Mouse (Mus musculus) layer of hippocampus, postnatal 10 days (tissue): Measurements from ENCODE around the gene Swsap1. TPM values are rescaled to one million over a fixed set of nuclear protein-coding genes. Genes with fewer than 3 reads are reported as not detected.

Source experiments
- DNase-seq, 2 experiments: peaks; one replicate each; pipeline ENCODE4 v3.0.0; 2021; ENCODE audit warnings: low spot score in 2 of 2
- total RNA-seq, 2 experiments: library from RNA; stranded (reverse); gene quantifications; 2 replicates each; pipeline ENCODE4 v1.2.3; 2021

Gene Swsap1
- total RNA-seq, 2 experiments from 2014 or later: 13.5 to 14.5 TPM

DNA sequence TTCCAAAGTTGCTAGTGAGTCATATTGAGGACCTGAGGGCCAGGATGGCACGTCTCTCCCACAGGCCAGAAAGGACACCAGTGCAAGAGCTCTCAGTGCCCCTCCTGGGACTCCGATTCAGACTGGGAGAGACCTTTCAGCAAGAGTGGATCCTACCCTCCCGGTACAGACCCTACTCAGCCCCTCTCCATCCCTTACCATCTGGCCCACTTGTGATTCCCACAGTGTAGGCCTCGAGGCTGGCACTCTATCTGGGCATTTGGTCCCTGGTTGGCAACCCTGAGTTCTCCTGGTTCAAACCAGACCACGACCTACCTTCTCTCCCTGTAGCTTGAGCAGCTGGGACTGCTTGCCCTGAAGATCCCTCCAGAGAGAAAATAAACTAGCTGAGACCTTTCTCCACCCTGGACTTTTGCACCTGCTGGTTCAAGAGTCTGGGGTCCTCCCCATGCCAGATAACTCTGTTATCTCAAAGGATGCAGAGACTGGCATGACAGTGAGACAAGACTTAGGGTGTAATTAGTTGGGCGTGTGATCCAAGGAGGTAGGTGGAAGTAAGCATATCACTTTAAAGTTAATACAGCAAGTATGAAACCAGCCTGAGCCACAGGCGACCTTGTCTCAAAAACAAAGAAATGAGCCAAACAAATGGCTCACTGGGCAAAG is 20.0 kb upstream of the Swsap1 start:
- DNase-seq: no peak

DNA sequence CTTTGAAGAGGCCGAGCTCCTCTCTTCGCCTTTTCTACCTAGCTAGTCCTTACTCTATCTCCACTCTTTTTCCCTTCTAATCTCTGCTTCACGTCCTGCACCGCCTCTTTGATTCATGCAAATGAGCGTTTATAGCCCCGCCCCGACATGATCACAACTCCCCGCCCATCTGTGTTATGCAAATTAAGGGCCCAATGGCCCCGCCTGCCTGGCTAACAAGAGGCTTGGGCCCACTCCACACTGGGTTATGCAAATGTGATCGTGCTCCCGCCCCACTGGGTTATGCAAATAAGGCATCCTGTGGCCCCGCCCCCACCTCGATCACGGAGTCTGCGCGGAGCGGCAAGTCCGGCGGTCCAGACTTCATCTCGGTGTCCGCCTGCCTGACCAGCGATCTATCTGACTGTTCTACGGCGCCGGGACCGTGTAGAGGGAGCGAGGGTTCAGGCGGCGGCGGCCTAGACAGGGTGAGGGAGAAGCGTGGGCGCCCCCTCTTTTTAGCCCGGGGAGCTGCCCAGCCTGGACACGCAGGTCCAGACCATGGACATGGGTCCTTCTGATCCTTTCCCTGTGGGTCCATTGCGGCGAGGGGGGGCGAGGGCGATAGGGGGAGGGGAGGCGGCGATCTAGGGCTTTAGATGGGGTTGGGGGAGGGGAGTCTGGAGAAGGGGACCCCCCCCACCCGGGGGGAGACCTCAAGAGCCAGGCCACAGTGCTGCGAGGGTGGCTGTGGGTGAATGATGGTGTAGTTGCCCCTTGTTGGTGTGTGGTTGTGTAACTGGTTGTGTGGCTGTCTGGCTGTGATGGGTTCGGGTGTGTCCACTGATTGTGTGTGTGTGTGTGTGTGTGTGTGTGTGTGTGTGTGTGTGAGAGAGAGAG is 18.6 kb upstream of the Swsap1 start, which contains the start of gene Plppr2:
TSS of gene Plppr2 (plus strand) at position 342 of the 879 bp plus-strand sequence.
- peak; percentile 96 to 97 for DNase-seq

DNA sequence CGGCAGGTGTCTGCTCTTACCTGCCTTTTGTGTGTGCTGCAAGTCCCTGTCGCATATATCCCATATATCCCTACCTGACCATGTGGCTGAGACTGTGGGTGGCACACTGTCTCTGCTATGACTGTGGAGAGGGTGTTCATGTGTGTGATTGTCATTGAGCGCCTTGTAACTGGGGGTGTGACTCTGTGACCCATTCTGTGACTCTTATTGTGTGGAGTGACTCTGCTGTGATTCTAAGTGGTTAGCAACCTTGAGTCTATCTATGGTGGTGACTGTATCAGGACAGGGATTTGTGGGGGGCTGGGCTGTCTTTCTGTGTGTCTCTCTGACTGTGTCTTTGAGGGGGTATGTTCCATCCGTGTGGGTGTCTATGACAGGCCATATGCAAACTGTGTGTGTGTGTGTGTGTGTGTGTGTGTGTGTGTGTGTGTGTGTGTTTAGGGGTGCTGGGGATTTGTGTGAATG is 17.8 kb upstream of the Swsap1 start:
- DNase-seq: peak in 1 of 2 experiments; percentile 38

DNA sequence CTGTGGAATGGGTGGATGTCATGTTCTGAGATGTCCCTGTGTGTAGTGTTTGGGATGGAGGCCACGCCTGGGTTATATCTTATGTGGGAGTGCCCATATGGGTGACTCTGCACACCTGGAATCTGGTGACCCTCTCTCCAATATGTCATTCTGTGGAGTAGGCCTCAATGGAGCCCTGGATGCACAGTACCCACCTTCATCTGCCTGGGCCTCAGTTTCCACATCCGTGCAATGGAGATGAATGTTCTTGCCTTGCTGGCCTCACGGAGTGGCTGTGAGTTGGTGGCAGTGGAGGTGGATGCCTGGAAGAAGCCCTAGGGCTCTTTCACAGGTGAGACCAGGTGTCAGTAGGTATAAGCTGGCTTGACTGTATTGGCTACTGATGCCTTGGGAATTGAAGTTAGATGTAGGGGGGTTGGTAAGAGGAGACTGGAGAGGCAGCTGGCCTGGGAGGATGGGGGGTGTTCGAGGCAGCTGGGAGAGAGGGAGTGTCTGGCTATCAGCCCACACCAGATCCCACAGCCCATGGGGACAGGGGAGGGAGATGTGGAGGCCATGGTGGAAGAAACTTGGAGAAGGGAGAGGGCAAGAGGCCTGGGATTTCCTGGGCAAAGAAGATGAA is 17.2 kb upstream of the Swsap1 start:
- DNase-seq: peak in 1 of 2 experiments; percentile 31

DNA sequence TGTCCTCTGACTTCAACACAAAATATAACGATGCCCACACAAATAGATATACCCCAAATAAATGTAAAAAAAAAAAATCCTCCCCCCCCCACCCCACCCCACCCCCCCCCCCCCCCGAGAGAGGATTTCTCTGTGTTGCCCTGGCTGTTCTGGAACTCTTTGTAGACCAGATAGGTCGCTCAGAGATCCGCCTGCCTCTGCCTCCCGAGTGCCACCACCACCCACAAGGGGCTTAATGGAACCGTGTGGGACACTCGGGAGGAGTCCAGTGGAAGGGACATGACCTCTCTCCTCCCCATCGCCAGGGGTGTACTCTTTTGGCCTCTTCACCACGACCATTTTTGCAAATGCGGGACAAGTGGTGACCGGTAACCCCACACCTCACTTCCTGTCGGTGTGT is 12.5 kb upstream of the Swsap1 start:
- DNase-seq: no peak

DNA sequence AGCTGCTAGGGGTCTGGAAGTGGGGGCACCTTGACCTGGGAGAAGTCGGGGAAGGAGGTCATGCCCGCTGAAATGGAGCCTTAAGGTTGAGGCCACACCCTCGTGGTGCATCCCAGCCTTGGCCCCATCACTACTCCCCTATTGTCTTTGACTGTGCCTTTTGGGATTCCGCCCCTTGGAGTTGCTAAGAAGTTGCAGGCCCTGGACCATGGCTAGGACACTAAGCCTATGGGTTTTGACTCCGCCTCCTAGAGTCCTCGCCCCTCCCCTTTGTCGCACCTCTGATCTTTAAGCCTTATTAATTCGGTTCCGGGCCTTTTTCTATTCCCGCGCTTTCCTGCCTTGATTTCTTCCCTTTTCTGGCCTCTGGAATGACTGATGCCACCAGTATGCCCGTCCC is 11.9 kb upstream of the Swsap1 start:
- DNase-seq: no peak

DNA sequence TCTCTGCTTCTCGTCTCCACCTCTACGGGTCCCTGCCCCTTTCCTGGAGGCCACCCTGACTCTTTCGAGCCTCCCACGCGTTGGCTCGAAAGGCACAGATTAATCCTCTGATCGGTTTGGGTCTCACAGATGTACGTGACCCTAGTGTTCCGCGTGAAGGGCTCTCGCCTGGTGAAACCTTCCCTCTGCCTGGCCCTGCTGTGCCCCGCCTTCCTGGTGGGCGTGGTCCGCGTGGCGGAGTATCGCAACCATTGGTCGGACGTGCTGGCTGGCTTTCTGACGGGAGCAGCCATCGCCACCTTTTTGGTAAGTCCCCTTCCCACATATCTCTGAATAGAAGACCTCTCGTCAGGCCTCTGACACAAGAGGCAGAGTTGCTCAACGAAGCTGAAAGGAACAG is 11.3 kb upstream of the Swsap1 start:
- no peak for DNase-seq

DNA sequence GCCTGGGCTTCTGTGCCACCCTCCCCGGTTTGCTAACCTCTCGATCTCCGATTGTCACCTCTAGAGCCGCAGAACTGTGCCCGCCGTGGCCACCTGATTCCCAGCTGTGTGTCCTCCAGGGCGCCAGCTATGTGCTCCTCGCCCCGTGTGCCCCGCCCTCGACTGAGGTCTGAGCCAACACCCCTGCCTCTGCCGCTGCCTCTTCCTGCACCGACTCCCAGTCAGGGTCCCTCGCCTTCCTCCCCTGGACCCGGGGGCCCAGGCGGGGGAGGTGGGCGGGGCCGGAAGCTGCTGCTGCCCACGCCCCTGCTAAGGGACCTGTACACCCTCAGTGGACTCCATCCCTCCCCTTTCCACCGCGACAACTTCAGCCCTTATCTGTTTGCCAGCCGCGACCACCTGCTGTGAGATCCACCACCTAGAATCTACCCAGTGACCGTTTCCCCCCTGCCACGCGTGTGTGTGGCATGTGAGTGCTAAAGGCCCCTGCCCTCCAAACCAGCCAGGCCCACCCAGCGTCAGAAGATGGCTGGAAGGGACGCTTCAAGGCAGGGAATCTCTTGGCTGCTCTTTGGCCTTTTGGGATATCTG is 7.9 kb upstream of the Swsap1 start:
- DNase-seq: no peak

DNA sequence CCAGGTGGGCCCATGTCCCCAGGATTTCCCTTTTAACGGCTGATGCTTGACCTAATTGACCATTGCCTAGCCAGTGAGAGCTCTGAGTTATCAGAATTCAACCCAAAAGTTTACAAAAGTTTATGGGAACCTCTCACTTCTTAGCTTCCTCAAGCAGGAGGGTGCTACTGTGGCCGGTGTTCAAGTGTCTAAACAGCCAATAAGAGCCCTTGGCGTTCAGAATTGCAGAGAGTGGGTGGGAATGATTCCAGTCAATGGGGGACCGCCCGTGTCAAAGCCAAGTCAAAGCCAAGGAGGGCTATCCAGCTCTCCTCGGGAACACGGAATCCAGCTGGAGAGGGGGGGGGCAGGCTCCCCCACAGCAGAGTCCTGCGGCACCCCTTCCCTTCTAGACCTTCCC is 7.4 kb upstream of the Swsap1 start:
- no peak for DNase-seq

DNA sequence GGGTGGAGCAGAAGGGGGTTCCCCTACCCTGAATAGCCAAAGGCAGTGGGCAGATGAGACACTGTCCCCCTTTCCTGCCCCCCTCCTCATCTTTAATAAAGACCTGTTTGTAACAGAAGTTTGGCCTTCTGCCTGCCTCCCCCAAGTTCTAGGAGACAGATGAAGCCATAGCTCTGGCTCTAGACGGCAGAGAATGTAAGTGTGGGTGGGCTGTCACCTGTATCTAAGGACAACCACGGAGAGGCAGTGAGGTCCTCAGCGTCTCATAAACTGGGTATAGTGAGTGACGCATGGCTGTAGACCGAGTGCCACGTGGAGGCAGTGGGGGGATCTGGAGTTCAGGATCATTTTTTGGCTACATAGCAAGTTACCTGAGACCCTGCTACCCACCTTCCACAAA is 6.8 kb upstream of the Swsap1 start:
- DNase-seq: peak in 1 of 2 experiments; percentile 47

DNA sequence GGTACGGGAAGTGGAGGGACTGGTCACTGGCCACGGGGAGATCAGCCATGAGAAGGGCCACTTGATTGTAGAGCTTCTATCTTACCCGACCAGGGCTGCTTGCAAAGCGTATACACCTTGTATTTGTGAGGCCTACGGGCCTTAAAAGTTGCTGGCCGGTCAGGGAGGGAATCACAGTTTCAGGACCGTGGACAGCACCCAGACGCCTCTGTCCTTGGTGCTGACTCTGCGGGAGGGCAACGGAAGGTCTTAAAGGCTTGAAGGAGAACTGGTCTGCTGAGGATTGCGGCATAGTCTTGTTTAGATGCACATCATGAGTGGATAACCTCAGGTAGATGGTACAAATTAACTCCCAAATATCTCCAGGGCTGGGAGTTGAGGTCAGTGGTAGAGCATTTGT is 5.2 kb upstream of the Swsap1 start:
- peak; percentile 68 to 70 for DNase-seq

DNA sequence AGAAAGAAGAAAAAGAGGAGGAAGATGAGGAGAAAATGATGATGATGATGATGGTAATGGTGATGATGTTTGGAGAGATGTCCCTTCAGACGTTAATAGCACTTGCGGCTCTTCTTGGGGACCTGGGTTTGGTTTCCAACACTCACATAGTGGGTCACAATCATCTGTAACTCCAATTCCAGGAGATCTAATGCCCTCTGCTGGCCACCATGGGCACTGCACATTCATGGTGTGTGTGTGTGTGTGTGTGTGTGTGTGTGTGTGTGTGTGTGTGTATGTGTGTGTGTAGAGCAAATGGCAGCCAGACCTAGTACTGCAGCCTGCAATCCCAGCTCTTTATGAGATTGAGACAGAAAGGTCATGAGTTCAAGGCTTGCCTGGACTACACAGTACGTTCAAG is 3.6 kb upstream of the Swsap1 start:
- DNase-seq: no peak

DNA sequence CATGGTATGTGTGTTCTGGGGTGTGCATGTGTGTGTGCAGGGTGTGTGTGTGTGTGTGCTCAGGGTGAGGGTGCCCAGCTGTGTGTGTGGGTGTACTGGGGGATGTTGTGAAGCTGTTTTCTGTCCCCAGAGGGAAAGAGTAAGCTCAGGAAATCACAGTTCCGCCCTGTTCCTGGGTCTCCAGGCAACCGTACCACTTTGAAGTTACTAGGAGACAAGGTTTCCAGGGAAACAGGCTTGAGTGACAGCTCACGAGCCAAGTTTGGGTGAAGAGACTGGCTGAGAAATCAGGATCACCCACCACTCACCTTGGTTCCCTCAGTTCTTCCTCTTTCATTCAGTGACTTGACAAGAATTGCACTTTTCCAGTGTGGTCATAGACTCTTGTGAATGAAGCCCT is 2.0 kb upstream of the Swsap1 start:
- peak; percentile 45 to 53 for DNase-seq

DNA sequence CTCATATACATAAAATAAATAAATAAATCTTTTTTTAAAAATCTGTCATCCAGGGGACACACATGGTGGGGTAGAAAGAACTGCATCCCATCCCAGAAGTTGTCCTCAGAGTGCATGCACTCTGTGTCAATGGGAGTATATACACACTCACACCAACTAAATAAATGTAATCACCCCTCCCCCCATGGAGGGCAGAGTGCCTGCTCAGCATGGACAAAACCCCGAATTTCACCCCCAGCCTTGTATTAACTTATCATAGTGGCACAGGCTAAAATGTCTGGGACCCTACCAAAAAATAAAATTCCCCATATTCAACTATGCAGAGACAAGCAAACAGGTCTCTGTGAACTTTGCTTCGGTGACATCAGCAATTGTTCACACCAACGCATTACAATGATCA is 920 bp upstream of the Swsap1 start:
- DNase-seq: no peak

DNA sequence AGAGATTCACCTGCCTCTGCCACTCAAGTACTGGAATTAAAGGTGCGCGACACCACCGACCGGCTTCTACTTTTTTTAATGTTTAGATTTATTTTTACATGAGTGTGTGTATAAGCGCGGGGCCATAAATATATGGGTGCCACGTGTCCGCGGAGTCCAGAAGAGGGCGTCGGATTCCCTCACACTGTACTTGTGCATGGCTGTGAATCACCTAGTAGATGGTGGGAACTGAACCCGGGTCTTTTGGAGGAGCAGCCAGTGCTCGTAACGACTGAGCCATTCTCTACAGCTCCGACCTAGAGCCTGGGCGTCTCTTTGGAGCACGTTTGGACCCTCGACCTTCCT is 358 bp upstream of the Swsap1 start:
- DNase-seq: no peak

DNA sequence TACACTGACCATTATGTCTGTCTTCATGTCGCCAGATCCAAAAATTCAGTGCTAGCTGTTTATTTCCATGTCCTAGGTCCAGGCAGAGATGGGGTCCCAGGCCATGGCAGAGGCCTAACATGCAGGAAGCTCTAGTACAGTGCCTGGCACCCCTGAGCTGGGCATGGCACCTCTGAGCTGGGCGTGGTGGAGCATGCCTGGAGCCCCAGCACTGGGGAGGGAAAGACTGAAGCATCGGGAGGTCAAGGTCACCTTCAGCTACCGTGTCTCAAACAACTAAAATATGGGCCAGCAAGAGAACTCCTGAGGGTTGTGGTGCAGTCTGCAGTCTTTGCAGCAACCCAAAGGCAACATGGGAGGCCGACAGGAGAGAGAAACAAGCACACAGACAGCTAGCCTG is 2.8 kb downstream of the Swsap1 start:
- no peak for DNase-seq

DNA sequence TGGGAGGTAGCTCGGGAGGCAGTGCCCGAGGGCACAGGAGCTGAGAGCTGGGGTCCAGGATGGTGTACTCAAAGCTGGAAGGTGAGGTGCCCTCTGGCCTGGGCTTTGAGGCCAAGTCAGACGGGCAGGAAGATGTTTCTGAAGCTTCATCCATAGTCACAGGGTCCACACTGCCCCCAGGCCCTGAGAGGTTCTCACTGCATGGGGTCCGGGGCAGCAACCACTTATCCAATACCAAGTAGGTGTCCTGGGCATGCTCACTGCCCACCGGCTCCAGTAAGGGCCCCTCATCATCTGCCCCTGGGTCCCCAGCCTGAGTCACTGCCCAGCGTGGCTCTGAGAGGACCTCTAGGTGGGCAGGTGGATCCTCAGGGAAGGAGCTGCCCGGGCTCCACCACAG is 3.7 kb downstream of the Swsap1 start:
- DNase-seq: no peak

DNA sequence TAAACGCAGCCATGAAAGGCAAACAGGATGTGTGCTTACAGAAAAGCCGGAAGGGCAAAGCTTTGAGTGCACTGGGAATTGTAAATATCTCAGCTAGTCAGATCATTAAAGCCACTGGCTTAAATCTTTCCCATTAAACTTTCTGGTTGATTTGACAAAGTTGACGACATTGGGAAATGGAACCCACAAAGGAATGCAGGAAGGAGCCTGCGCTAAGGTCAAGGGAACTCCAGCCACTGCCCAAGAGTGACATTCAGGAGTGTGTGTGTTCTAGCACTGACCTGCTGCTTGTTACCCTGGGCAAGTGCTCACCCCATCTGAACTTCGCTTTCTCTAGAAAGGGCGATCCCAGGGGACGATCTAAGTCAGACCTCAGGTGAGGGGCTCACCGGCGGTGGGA is 4.6 kb downstream of the Swsap1 start:
- no peak for DNase-seq

DNA sequence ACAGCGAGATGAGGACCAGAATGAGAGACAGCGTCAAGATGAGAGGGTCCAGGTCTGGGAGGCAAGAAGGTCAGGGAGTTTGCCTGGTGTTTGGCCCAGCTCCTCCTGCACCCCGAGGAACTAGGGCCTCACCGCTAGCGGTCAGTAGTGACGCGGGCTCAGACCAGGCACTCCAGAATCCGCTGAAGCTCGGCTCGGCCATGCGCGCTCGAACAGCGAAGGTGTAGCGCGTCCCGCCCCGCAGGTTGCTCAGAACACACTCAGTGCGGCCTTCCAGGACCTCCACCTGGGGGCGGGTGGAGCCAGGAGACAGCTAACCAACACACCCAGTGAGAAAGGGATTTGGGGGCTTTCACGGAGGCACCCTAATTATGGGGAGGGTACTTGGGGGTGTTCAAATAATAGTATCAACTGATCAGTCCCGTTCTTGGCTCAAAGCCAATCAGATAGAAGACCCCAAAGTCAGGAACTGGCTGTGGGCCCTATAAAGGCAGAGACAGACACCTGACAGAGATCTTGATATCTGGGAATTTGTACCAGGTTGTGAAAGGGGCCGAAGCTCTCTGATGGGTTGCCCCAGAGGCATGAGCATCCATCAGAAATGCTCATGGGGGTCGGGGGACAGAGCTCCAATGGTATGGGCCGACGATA is 5.1 kb downstream of the Swsap1 start:
- DNase-seq: no peak

DNA sequence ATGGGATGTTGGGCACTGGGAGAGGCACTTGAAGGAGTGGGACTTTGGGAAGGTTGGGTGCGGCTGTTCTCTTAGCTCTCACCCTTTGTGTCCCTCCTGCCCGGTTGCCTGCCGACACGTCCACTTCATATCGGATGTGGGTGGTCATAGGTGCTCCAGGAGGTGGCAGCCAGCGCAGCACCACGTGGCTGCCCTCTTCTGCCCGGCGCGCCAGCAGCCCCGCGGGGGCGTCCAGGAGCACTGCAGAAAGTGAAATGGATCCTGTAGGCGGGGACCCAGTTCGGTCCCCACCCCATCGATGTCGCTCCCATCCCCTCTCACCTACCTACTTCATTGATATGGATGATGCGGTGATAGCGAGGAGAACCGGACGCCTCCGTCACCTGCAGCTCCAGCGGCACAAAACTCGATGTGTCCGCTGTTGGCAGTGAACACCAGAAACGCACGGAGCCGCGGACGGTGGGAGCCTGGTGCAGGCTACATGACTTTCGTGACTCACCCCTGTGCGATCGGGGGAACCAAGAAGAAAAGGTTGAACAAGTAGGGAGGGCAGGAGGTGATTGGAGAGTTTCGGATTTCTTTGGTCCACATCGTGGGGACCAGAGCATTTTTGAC is 5.9 kb downstream of the Swsap1 start:
- no peak for DNase-seq

DNA sequence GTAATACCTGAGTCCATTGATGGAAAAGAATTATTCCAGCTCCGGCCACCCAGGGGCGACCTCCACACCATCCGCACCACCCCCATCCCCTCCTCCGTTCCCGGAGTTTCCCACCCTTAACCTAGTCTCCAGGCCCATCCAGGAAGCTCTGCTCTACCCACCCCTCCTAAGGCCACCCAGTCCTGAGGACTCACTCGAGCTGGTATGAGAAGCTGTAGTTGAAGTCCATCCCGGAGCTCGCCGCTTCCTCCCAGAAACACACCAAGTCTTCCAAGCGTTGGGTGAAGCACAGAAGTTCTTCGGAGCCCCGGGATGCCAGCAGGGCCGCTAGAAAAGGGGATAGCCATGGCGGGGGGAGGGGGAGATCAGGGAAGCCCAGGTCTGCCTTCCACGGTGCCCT is 6.5 kb downstream of the Swsap1 start:
- DNase-seq: no peak
